Mouse (Mus musculus) retina, adult 2 months (tissue): ENCODE data around the gene Best1.

ENCODE experiments used
- DNase-seq: peaks from one replicate; pipeline ENCODE4 v3.0.0-alpha.2; 2012; ENCODE audit warnings: low read depth, low spot score

Best1 gene

GRCm38 (mm10) chr19:9966096-9966867 is 35.2 kb downstream of the Best1 start:
- DNase-seq, result no peak

GRCm38 (mm10) chr19:9964205-9964916 is 37.1 kb downstream of the Best1 start:
- DNase-seq, result no peak

- DNase-seq, result no peak
These were observed 40.7 kb downstream of the Best1 start for GRCm38 (mm10) chr19:9960769-9961168.

GRCm38 (mm10) chr19:9957965-9958364 is 43.5 kb downstream of the Best1 start:
- DNase-seq, result no peak

- no peak for DNase-seq
These were observed 44.6 kb downstream of the Best1 start for GRCm38 (mm10) chr19:9956624-9957388.

GRCm38 (mm10) chr19:9955438-9955837 is 46.0 kb downstream of the Best1 start:
- DNase-seq, result no peak

GRCm38 (mm10) chr19:9954811-9955202 is 46.6 kb downstream of the Best1 start:
- DNase-seq, result no peak

GRCm38 (mm10) chr19:9954055-9954810 is 47.2 kb downstream of the Best1 start:
- DNase-seq, result no peak

- no peak for DNase-seq
These were observed 48.5 kb downstream of the Best1 start for GRCm38 (mm10) chr19:9952912-9953311.

- DNase-seq, result no peak
These were observed 49.0 kb downstream of the Best1 start for GRCm38 (mm10) chr19:9952390-9952789.

- DNase-seq, result no peak
These were observed 54.4 kb downstream of the Best1 start for GRCm38 (mm10) chr19:9946986-9947385.

GRCm38 (mm10) chr19:9945800-9946564 is 55.5 kb downstream of the Best1 start:
- no peak for DNase-seq

GRCm38 (mm10) chr19:9942539-9943533 is 58.6 kb downstream of the Best1 start:
- no peak for DNase-seq

- DNase-seq, result no peak
These were observed 59.6 kb downstream of the Best1 start for GRCm38 (mm10) chr19:9941809-9942208.

- DNase-seq, result no peak
These were observed 60.5 kb downstream of the Best1 start for GRCm38 (mm10) chr19:9940903-9941302.

- no peak for DNase-seq
These were observed 61.6 kb downstream of the Best1 start for GRCm38 (mm10) chr19:9939841-9940240.

GRCm38 (mm10) chr19:9938824-9939303 is 62.6 kb downstream of the Best1 start:
- DNase-seq, result no peak

GRCm38 (mm10) chr19:9938156-9938823 is 63.1 kb downstream of the Best1 start:
- no peak for DNase-seq

GRCm38 (mm10) chr19:9937428-9937827 is 64.0 kb downstream of the Best1 start:
- no peak for DNase-seq
